Mouse (Mus musculus) embryonic facial prominence, embryonic 13.5 days (tissue): ENCODE results near the gene Ntm. TPM values are rescaled to one million over a fixed set of nuclear protein-coding genes. Genes with fewer than 3 reads are reported as not detected.

Experiments
- ATAC-seq: fragments of 200-750 bp; cut with Nextera tagmentation; 2 replicates; pipeline ENCODE4 v1.8.0; 2017; ENCODE audit warnings: low read depth; ENCODE audit not compliant: insufficient number of reproducible peaks, insufficient read depth, low FRiP score, low TSS enrichment
- H3K27ac ChIP-seq: fragments of 300-500 bp; sonication (generic); 2 replicates; pipeline ENCODE4 v1.5.1; 2015; ENCODE audit warnings: moderate library complexity, mild to moderate bottlenecking, inconsistent platforms
- H3K27me3 ChIP-seq: fragments of 300-500 bp; sonication (generic); 2 replicates; pipeline ENCODE4 v1.6.1; 2015; ENCODE audit warnings: mild to moderate bottlenecking, inconsistent platforms
- H3K36me3 ChIP-seq: fragments of 300-500 bp; sonication (generic); 2 replicates; pipeline ENCODE4 v1.6.1; 2015; ENCODE audit warnings: mild to moderate bottlenecking, inconsistent platforms
- H3K4me1 ChIP-seq: fragments of 300-500 bp; sonication (generic); 2 replicates; pipeline ENCODE4 v1.6.1; 2015; ENCODE audit warnings: inconsistent platforms
- H3K4me2 ChIP-seq: fragments of 300-500 bp; sonication (generic); 2 replicates; pipeline ENCODE4 v1.6.1; 2015; ENCODE audit warnings: moderate library complexity, mild to moderate bottlenecking, inconsistent platforms
- H3K4me3 ChIP-seq: fragments of 300-500 bp; sonication (generic); 2 replicates; pipeline ENCODE4 v1.5.1; 2015; ENCODE audit warnings: mild to moderate bottlenecking, inconsistent platforms
- H3K9ac ChIP-seq: fragments of 300-500 bp; sonication (generic); 2 replicates; pipeline ENCODE4 v1.6.1; 2015; ENCODE audit warnings: mild to moderate bottlenecking, inconsistent platforms
- H3K9me3 ChIP-seq: fragments of 300-500 bp; sonication (generic); 2 replicates; pipeline ENCODE4 v1.6.1; 2016; ENCODE audit warnings: inconsistent platforms
- WGBS: fragments of 180-500 bp; shearing (Covaris S2); methylation state at CpG from one replicate; pipeline ENCODE4 v1.1.7; 2015; ENCODE audit warnings: mixed read lengths; 5-methylcytosine and 5-hydroxymethylcytosine counted together
- polyA plus RNA-seq: library from polyadenylated mRNA; unstranded; fragments of >200 nt; fragmentation: Nextera tagmentation; extraction: Ambion mirVana; gene quantifications from 2 replicates; pipeline ENCODE4 v1.2.1, GENCODE M21; 2015

Gene Ntm
- polyA plus RNA-seq, 1 experiment from 2014 or later: 16.1 TPM

DNA sequence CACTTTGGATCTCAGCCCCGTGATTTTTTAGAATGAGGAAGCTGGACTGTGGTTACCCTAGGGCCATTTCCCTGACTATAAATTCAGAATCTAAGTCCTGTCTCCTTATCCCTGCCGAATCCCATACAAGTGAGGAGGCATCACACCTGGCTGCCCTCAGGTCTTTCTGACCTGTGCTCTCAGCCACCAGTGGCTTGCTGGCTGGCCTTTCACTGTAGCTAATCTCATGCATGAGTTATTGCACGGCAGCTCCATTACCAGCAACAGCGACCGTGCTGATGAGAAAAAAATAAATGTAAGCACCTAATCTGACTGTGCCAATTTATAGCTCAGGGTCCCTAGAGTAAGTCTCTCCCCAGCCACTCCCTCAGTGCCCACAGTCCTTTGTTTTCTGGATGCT lies 81.3 kb downstream of the Ntm start:
- 72% methylated on average over 5 of the region's 5 CpGs for WGBS
- Histone ChIP-seq H3K36me3 (no peaks in the 10 kb centered on the region), H3K9ac (no peak overlapping the region), H3K4me3 (no peak overlapping the region), H3K9me3 (no peaks in the 10 kb centered on the region), H3K27ac (no peak overlapping the region), H3K27me3 (no peaks in the 10 kb centered on the region), H3K4me2 (no peak overlapping the region), H3K4me1 (no peaks in the 10 kb centered on the region)
- no peak for ATAC-seq

DNA sequence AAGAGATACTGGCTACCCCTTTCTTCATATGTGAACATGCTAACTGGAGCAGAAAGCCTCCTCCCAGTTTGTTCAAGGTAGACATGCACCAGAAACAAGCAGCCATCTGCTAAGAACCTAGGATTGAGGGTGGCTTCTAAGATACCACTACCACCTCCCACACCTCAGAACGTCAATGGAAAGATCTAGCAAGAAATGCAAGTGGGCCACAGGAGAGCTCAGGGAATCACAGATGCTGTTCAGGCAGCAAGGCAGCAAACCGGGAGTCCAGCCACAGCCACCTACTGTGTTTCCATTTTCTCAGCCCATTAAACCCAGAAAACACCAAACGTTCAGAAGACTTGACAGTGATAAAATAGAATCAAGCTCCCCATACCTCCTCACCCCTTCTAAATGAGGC lies 85.4 kb downstream of the Ntm start:
- H3K4me3 ChIP-seq: no peak overlapping the region
- no peaks in the 10 kb centered on the region for H3K27me3 ChIP-seq
- H3K9ac ChIP-seq: no peak overlapping the region
- no peaks in the 10 kb centered on the region for H3K9me3 ChIP-seq
- ATAC-seq: no peak
- WGBS: 86% methylated on average over 3 of the region's 3 CpGs
- H3K27ac ChIP-seq: no peak overlapping the region
- no peak overlapping the region for H3K4me2 ChIP-seq
- H3K4me1 ChIP-seq: no peaks in the 10 kb centered on the region
- no peaks in the 10 kb centered on the region for H3K36me3 ChIP-seq

DNA sequence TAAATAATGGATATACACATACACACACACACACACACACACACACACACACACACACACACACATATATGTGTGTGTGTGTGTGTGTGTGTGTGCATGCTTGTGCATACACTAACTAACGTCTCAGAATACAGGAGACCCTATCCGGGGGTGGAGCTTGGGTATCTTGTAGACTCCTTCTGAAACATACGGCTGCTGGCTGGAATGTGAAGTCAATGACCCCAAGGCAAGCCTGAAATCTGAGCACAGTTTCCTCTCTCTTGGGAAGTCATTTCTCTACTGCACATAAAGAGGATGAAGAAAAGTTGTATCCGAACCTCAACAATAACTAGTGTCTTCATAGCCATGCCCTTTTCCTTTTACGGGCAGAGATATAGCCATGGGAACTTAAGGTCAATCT lies 95.2 kb downstream of the Ntm start:
- Histone ChIP-seq H3K36me3 (no peaks in the 10 kb centered on the region), H3K27me3 (no peaks in the 10 kb centered on the region), H3K27ac (no peak overlapping the region), H3K4me1 (0 out of 2 replicates have a peak, but pooled peaks cover 4% of the 10 kb centered on the region), H3K4me2 (no peak overlapping the region), H3K4me3 (no peak overlapping the region), H3K9me3 (no peaks in the 10 kb centered on the region), H3K9ac (no peak overlapping the region)
- ATAC-seq: no peak
- 29% methylated on average over 5 of the region's 5 CpGs for WGBS

GRCm38 (mm10) chr9:29866824-29867223 lies 96.1 kb downstream of the Ntm start:
- 62% methylated on average over 3 of the region's 3 CpGs for WGBS
- H3K9me3 ChIP-seq: no peaks in the 10 kb centered on the region
- H3K27me3 ChIP-seq: no peaks in the 10 kb centered on the region
- H3K36me3 ChIP-seq: no peaks in the 10 kb centered on the region
- 0 out of 2 replicates have a peak, but pooled peaks cover 4% of the 10 kb centered on the region for H3K4me1 ChIP-seq
- no peak overlapping the region for H3K4me3 ChIP-seq
- no peak overlapping the region for H3K27ac ChIP-seq
- H3K4me2 ChIP-seq: no peak overlapping the region
- no peak overlapping the region for H3K9ac ChIP-seq
- ATAC-seq: no peak

GRCm38 (mm10) chr9:29866101-29866500 lies 96.8 kb downstream of the Ntm start:
- H3K4me1 ChIP-seq: 0 out of 2 replicates have a peak, but pooled peaks cover 4% of the 10 kb centered on the region

DNA sequence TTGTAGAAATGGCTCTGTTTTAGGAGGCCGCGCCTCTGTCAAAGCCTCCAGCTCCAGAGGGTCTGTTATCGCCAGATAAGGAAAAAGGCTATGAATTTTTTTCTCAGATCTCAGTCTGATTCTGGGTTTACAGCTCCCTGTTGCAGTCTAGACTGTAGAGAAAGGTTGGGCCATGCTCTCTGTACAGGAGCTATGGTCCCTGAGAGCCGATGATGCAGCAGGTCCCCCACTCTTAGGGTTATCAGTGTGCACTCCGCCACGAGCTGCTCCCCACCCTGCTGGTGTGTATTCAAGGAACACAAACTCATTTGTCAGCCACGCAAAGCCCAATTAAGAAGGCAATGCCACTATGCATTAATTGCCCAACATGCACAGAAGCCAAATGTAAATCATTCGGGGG lies 97.4 kb downstream of the Ntm start:
- no peaks in the 10 kb centered on the region for H3K36me3 ChIP-seq
- H3K27ac ChIP-seq: no peak overlapping the region
- no peaks in the 10 kb centered on the region for H3K9me3 ChIP-seq
- no peak for ATAC-seq
- H3K4me2 ChIP-seq: no peak overlapping the region
- no peak overlapping the region for H3K9ac ChIP-seq
- H3K4me3 ChIP-seq: no peak overlapping the region
- no peaks in the 10 kb centered on the region for H3K27me3 ChIP-seq
- 76% methylated on average over 8 of the region's 8 CpGs for WGBS
- H3K4me1 ChIP-seq: 0 out of 2 replicates have a peak, but pooled peaks cover 4% of the 10 kb centered on the region

More at GRCm38 (mm10) chr9:29866101-29866500, 96.8 kb downstream of the Ntm start:
- Histone ChIP-seq H3K27me3 (no peaks in the 10 kb centered on the region), H3K9me3 (no peaks in the 10 kb centered on the region), H3K4me2 (no peak overlapping the region), H3K4me3 (no peak overlapping the region), H3K36me3 (no peaks in the 10 kb centered on the region), H3K27ac (no peak overlapping the region), H3K9ac (no peak overlapping the region)
- WGBS: 62% methylated on average over 4 of the region's 4 CpGs
- no peak for ATAC-seq

DNA sequence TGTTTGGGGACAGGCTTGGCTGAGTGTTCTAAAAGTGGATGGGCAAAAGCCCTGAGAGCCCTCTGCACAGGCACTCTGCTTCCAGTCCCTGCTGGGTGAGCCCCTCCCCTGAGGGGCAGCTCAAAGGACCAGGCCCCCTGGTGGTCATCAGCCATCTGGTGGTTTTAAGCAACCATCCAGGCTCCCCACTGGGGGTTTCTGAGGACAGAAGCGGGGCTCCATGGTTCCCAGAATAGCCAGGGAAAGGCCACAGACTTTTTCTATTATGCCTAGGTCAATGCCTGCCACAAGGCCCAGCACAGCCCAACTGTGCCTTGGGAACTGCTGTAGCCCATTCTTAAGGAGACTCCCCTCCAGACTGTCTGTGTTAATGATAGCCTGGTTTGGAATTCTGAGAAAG lies 98.1 kb downstream of the Ntm start:
- Histone ChIP-seq H3K4me1 (0 out of 2 replicates have a peak, but pooled peaks cover 4% of the 10 kb centered on the region), H3K4me3 (no peak overlapping the region), H3K9me3 (no peaks in the 10 kb centered on the region), H3K36me3 (no peaks in the 10 kb centered on the region), H3K4me2 (no peak overlapping the region), H3K27me3 (no peaks in the 10 kb centered on the region), H3K9ac (no peak overlapping the region), H3K27ac (no peak overlapping the region)
- 17% methylated on average over 1 of the region's 1 CpGs for WGBS
- no peak for ATAC-seq

DNA sequence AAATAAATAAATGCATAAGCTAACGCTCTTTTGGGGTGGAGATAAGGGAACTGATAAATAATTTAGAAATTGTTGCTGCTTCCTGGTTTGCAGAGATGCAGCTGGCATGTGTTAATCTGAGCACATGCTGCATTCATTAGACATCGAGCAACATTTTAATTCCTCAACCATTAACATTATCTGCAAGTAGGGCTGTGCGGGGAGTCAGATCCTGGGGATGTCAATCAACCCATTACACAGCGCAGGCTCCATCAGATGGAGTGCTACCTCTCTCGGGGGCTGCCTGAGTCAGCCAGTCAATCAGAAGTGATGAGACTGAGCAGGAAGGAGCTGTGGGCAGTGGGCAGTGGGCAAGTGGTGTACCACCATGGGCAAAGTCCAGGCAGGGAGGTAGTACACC lies 100.5 kb downstream of the Ntm start:
- no peak overlapping the region for H3K9ac ChIP-seq
- H3K27ac ChIP-seq: no peak overlapping the region
- no peak overlapping the region for H3K4me3 ChIP-seq
- WGBS: 47% methylated on average over 5 of the region's 5 CpGs
- no peak for ATAC-seq
- no peaks in the 10 kb centered on the region for H3K27me3 ChIP-seq
- H3K4me1 ChIP-seq: no peaks in the 10 kb centered on the region
- H3K9me3 ChIP-seq: no peaks in the 10 kb centered on the region
- no peak overlapping the region for H3K4me2 ChIP-seq
- H3K36me3 ChIP-seq: no peaks in the 10 kb centered on the region

DNA sequence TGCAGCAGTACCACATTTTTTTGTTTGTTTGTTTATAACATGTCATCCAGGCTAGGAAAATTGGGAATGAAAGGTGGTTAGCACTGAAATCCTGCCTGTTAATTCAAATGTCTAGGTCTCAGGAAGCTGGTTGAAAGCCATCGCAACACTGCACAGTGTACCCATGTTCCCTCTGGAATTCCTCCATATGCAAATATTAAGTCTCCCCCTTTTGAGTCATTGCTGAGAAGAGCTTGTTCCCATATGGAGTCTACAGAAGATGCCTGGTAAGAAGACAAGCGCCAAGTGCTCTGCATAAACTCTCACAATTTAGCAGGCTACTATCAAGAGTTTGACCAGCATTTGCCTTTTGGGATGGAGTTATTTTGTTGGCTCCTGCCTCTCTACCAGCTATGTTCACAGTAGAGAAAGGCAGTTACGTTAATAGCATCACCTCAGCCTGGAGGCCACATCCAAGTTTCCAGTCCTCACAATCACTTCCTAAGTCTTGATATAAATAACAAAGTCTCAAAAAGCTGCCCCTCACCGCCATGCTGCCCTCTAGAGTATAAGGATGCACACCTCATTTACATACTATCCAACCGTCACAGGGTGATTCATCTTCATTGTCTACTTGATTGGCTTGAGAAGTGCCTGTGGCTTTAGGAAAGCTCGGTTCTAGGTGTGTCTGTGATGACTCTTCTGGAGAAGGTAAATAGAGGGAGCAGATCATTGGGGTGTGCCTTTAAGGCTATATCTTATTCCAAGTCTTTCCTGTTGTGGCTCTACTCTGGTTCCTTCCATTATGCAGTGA lies 103.5 kb downstream of the Ntm start:
- WGBS: 84% methylated on average over 6 of the region's 6 CpGs
- no peak for ATAC-seq
- no peak overlapping the region for H3K9ac ChIP-seq
- H3K27me3 ChIP-seq: no peaks in the 10 kb centered on the region
- no peaks in the 10 kb centered on the region for H3K36me3 ChIP-seq
- H3K4me3 ChIP-seq: no peak overlapping the region
- no peak overlapping the region for H3K27ac ChIP-seq
- H3K4me1 ChIP-seq: no peaks in the 10 kb centered on the region
- H3K9me3 ChIP-seq: no peaks in the 10 kb centered on the region
- no peak overlapping the region for H3K4me2 ChIP-seq

DNA sequence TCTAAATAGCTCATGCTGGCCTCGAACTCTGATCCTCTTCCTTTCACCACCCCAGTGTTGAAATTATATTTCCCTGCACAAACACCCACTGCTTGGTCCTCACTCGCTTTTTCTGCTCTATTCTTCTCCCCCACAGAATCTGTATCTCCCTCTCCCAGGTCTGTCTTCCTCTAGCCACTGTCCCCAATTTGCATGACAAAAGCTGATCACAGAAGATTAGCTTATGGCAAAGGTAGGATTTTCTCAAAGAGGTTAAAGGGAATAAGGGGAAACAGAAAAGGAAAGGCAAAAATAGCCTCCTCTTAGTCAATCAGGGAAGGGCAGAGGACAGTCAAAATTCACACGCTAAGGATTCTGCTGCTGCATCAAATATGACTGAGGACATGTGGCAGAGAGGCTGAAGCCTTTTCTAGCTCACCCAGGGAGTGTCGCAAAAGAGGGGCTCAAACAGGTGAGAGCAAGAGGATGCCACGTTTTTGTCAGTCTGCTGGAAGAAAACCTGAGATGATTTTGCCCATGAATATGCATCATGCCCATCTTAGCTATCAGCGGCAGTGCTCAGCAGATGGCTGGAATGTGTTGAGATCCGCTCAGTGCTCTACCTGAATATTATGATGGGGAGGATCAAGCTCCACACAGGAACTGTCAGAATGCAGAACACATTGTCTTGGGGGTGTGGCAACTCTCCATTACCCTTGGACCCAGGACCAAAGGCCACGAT lies 114.0 kb downstream of the Ntm start:
- H3K27me3 ChIP-seq: no peaks in the 10 kb centered on the region
- no peaks in the 10 kb centered on the region for H3K4me1 ChIP-seq
- H3K9ac ChIP-seq: no peak overlapping the region
- ATAC-seq: no peak
- H3K4me2 ChIP-seq: no peak overlapping the region
- WGBS: 48% methylated on average over 8 of the region's 8 CpGs
- no peak overlapping the region for H3K4me3 ChIP-seq
- H3K9me3 ChIP-seq: no peaks in the 10 kb centered on the region
- no peaks in the 10 kb centered on the region for H3K36me3 ChIP-seq
- no peak overlapping the region for H3K27ac ChIP-seq

GRCm38 (mm10) chr9:29837344-29837743 lies 125.6 kb downstream of the Ntm start:
- peaks cover 4% of the 10 kb centered on the region for H3K27me3 ChIP-seq
- peaks cover 9% of the 10 kb centered on the region for H3K4me1 ChIP-seq
- H3K4me2 ChIP-seq: no peak overlapping the region
- no peak overlapping the region for H3K4me3 ChIP-seq
- H3K27ac ChIP-seq: no peak overlapping the region
- H3K9ac ChIP-seq: no peak overlapping the region
- no peaks in the 10 kb centered on the region for H3K9me3 ChIP-seq
- 79% methylated on average over 6 of the region's 6 CpGs for WGBS
- no peak for ATAC-seq
- H3K36me3 ChIP-seq: no peaks in the 10 kb centered on the region

DNA sequence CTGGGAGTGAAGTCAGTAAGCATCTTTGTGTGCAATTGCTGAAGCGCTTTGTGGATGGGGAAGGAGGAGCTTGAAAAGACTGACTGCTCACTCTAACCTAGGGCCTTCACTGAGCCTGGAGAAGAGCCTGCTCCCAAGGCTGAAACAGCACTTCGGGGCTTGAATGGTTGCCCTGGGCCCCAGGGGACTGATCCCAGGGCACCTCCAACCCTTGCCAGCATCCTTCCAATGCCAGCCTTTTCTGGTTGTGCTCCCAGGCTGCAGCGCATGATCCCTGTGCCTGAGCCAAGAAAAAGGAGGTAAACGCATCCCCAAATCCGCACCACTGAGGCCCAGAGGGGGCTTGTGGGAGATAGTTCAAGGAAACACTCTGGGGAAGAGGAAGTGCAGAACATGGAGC lies 128.0 kb downstream of the Ntm start:
- peaks cover 4% of the 10 kb centered on the region for H3K27me3 ChIP-seq
- no peaks in the 10 kb centered on the region for H3K9me3 ChIP-seq
- WGBS: 67% methylated on average over 5 of the region's 5 CpGs
- H3K4me2 ChIP-seq: no peak overlapping the region
- H3K36me3 ChIP-seq: no peaks in the 10 kb centered on the region
- no peak for ATAC-seq
- no peak overlapping the region for H3K27ac ChIP-seq
- H3K9ac ChIP-seq: no peak overlapping the region
- H3K4me3 ChIP-seq: no peak overlapping the region
- peaks cover 9% of the 10 kb centered on the region for H3K4me1 ChIP-seq
